Mouse (Mus musculus) E14TG2a.4 (cell line): ENCODE data around the gene Cdhr5.

Experiments
- H3K27me3 ChIP-seq: 2 replicates; pipeline ENCODE4 v1.6.1; 2014; ENCODE audit warnings: low read length, control low read depth; ENCODE audit not compliant: insufficient read depth
- H3K36me3 ChIP-seq: 2 replicates; pipeline ENCODE4 v1.6.1; 2014; ENCODE audit warnings: low read length, control low read depth; ENCODE audit not compliant: insufficient read depth
- H3K4me1 ChIP-seq: replicated peaks from 2 replicates; pipeline ENCODE4 v1.6.1; 2014; ENCODE audit warnings: low read depth, low read length, control low read depth
- H3K4me3 ChIP-seq: replicated peaks from 2 replicates; pipeline ENCODE4 v1.5.1; 2014; ENCODE audit warnings: mild to moderate bottlenecking, low read length
- H3K9me3 ChIP-seq: 2 replicates; pipeline ENCODE4 v1.6.1; 2014; ENCODE audit warnings: low read length, control low read depth
- CTCF ChIP-seq: conservative IDR thresholded peaks from 2 replicates; pipeline ENCODE4 v1.5.1; 2014; ENCODE audit warnings: low read length
- NANOG ChIP-seq: IDR thresholded peaks from 2 replicates; pipeline ENCODE4 v1.6.1; 2014; ENCODE audit warnings: borderline replicate concordance, low read length, mixed read lengths
- POU5F1 ChIP-seq: IDR thresholded peaks from 2 replicates; pipeline ENCODE4 v1.6.1; 2014; ENCODE audit warnings: low read length, borderline replicate concordance

Gene Cdhr5

DNA sequence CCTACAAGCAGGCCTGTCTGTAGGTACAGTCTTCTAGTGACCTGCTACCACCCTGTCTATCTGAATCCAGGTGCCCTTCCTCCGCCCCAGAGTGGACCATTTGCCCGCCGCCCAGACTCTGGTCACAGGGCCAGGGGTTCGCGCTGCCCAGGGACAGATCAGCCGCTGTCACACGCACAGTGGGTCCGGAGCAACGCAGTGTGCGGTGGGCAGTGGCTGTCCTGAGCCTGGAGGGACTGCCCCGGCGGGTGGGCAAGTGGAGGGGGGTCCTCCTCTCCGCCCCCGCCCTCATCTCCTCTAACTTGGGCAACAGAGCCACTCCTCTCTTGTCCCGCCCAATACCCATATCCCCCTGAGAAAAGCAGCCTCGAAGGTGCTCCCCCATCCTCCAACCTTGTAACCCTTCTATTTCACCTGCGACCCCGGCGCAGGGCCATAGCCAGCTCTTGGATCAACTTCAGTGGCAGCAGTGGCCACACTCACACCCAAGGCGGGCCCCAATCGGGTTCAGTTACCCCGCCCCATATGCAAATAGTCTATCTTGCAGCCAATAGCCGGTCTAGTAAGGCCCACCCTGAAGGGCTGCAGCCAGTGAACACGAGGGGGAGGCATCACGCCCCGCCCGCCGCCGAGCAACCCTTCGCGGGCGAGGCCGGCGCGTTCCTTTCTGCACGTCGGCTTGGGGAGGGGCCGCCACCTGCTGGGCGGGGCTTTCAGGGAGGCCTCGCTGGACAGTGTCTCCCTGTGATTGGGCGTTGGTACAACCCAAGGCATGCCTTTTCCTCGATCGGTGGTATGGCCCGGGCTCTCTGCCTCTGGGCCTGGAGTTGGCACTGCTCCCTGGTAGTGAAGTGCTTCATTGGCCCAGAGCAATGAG, 55.1 kb downstream of the Cdhr5 start:
- TF ChIP-seq CTCF (no peak), NANOG (no peak), POU5F1 (no peak)
- H3K4me3 ChIP-seq, result peak overlapping the region; percentile 94
- H3K36me3 ChIP-seq, result peaks cover 45% of the 10 kb centered on the region
- peaks cover 63% of the 10 kb centered on the region for H3K4me1 ChIP-seq
- H3K27me3 ChIP-seq, result no peaks in the 10 kb centered on the region
- no peaks in the 10 kb centered on the region for H3K9me3 ChIP-seq

DNA sequence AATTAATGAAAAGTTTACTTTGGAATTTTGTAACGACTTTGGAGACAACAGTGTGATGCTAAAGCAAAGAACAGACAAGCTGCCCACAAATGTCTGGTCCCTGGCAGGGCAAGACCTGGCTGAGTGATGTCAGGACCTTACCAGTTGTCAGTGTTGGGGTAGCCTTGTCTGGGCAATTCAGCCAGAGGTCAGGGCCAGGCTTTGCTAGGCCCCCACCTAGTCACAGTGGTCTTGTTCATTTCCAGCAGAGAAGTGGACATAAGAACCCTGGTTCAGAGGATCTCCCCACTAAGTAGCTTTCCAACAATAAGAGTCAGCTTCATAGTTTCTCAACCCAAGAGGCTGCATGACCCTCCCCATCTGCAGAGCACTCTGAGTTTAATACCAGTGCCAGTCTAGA, 56.2 kb downstream of the Cdhr5 start:
- Histone ChIP-seq H3K27me3 (no peaks in the 10 kb centered on the region), H3K36me3 (peaks cover 45% of the 10 kb centered on the region), H3K4me3 (peak overlapping the region; percentile 94), H3K4me1 (peaks cover 67% of the 10 kb centered on the region), H3K9me3 (no peaks in the 10 kb centered on the region)
- TF ChIP-seq POU5F1, result no peak
- TF ChIP-seq CTCF, result no peak
- TF ChIP-seq NANOG, result no peak

DNA sequence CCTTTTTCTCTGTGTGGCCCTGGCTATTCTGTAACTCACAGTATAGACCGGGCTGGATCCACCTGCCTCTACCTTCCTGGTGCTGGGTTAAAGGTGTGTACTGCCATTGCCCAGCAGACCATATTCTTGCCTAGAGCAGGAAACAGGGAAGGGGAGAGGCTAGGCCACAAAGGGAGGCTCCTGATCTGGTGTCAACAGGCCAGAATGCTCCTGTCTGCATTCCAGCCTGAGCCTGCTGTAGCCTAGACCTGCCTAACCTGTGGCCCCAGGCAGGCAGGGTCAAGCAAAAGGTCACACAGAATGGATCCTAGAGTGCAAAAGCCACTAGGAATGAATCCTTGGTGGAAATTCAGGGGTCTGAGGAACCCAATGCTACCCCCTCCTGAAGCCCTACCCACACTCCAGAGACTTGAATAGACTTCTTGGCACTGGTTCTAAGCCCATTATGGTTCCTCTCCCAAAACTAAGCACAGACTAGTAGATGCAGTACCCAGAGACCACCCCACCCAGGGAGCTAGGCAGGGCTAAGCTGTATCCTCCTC, 57.0 kb downstream of the Cdhr5 start:
- Histone ChIP-seq H3K4me3 (peak overlapping the region; percentile 94), H3K4me1 (peaks cover 74% of the 10 kb centered on the region), H3K9me3 (no peaks in the 10 kb centered on the region), H3K27me3 (no peaks in the 10 kb centered on the region), H3K36me3 (peaks cover 45% of the 10 kb centered on the region)
- TF ChIP-seq POU5F1 (no peak), NANOG (no peak), CTCF (no peak)
